Mouse (Mus musculus): ENCODE results near the gene Socs2. TPM values are rescaled to one million over a fixed set of nuclear protein-coding genes. Genes with fewer than 3 reads are reported as not detected.
A peak's percentile ranks its signal among the peaks of the same experiment; 100 is the strongest.

The Socs2 gene
- polyA plus RNA-seq, 1 experiment from 2014 or later: 82.8 TPM

DNA sequence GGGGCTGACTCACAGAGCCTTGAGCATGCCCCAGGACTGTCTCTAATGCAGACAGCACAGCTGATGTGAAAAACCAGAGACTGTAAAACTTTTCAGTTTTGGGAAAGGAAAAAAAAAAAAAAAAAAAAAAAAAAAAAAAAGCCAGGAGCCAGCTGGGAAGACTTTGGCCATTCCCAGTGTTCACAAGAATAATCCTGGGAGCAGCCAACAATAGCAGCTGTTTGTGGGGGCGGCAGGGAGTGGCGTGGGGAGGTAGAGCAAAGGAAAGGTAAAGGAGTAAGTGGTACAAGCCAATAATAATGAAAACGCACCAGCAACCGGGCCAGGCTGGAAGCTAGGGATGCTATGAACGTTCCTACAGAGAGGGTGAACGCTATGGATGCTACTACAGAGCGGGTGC is 60.3 kb downstream of the Socs2 start:
- WGBS: 82% methylated on average over 7 of the region's 7 CpGs
- Histone ChIP-seq H3K9ac (no peak overlapping the region), H3K27me3 (no peaks in the 10 kb centered on the region), H3K36me3 (no peaks in the 10 kb centered on the region), H3K4me3 (no peak overlapping the region), H3K4me1 (peaks cover 10% of the 10 kb centered on the region), H3K4me2 (replicated peaks) (no peak overlapping the region), H3K27ac (no peak overlapping the region), H3K9me3 (replicated peaks) (no peaks in the 10 kb centered on the region)
- no peak for ATAC-seq (ENCODE audit: low FRiP score)

DNA sequence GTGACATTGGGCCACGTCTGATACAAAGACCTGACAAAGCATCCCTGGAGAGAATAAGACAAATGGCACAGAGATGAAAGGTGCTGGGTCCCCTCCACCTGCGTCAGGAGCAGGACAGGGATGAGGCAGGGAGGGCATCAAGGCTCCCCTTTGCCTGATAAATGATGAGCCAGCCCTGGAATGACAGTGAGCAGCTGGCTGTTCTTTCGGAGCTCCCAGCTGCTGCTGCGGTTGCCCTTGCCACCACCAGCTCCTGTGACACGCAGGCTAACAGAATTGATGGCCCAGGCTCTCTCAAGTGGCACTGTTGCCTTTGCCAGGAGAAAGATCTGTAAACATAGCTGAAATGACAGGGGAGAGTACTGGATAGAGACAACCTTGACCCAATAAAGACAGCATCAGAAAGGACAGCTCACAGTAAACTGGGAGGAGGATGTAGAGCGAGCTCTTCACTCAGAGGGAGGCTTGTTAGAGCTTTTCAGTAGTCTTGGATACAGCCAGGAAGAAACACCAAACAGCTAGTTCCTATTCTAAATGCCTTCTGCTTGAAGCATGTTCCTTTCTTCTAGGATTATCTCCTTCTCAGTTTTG is 61.2 kb downstream of the Socs2 start:
- ATAC-seq (ENCODE audit: low FRiP score): peak; percentile 80
- H3K36me3 ChIP-seq: no peaks in the 10 kb centered on the region
- WGBS: 27% methylated on average over 6 of the region's 6 CpGs
- H3K27me3 ChIP-seq: no peaks in the 10 kb centered on the region
- H3K9me3 ChIP-seq (replicated peaks): no peaks in the 10 kb centered on the region
- H3K9ac ChIP-seq: no peak overlapping the region
- H3K27ac ChIP-seq: no peak overlapping the region; the same call in 1 of the 2 replicates
- H3K4me2 ChIP-seq (replicated peaks): no peak overlapping the region
- H3K4me1 ChIP-seq: peaks cover 10% of the 10 kb centered on the region
- no peak overlapping the region for H3K4me3 ChIP-seq

DNA sequence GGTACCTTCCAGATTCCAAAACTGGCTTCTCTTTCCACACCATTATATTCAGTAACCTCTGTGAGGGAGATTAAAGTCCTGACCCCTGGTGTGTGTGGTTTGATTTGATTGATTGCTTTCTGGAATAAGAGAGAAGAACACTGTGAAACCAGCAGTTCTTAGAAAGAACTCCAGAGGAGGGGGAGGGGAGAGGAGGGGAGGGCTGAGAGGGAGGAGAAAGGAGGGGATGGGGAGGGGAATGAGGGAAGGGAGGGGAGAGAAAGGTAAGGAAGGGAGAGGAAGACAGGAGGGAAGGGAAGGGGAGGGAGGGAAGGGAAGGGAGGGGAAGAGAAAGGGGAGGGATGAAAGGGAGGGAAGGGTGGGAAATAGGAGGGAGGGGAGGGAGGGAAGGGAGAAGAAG is 62.3 kb downstream of the Socs2 start:
- Histone ChIP-seq H3K9me3 (replicated peaks) (no peaks in the 10 kb centered on the region), H3K4me1 (peaks cover 10% of the 10 kb centered on the region), H3K4me2 (replicated peaks) (no peak overlapping the region), H3K9ac (no peak overlapping the region), H3K36me3 (no peaks in the 10 kb centered on the region), H3K4me3 (no peak overlapping the region), H3K27me3 (no peaks in the 10 kb centered on the region), H3K27ac (no peak overlapping the region)
- ATAC-seq (ENCODE audit: low FRiP score): no peak

DNA sequence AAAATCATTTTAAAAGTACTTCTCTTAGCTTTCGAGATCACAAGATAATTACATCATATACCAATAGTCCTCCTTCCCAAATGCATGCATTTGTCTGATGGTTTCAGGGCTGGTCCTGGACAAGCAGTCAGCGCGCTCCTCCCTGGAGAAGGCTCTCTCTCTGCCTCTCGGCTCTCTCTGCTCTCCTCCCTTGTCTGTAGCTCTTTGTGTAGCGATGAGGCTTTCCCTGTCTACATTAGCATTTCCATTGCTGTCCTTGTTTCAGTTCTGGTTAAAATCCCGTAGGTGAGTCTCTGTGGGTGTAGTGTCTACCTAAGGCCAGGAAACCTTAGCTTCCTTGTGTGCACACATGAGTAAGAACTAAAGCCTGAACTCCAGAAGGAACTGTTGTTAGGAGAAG is 62.9 kb downstream of the Socs2 start:
- no peak overlapping the region for H3K27ac ChIP-seq
- H3K4me2 ChIP-seq (replicated peaks): no peak overlapping the region
- peaks cover 10% of the 10 kb centered on the region for H3K4me1 ChIP-seq
- ATAC-seq (ENCODE audit: low FRiP score): no peak
- H3K9ac ChIP-seq: no peak overlapping the region
- 56% methylated on average over 6 of the region's 6 CpGs for WGBS
- H3K4me3 ChIP-seq: no peak overlapping the region
- H3K9me3 ChIP-seq (replicated peaks): no peaks in the 10 kb centered on the region
- H3K36me3 ChIP-seq: no peaks in the 10 kb centered on the region
- H3K27me3 ChIP-seq: no peaks in the 10 kb centered on the region

DNA sequence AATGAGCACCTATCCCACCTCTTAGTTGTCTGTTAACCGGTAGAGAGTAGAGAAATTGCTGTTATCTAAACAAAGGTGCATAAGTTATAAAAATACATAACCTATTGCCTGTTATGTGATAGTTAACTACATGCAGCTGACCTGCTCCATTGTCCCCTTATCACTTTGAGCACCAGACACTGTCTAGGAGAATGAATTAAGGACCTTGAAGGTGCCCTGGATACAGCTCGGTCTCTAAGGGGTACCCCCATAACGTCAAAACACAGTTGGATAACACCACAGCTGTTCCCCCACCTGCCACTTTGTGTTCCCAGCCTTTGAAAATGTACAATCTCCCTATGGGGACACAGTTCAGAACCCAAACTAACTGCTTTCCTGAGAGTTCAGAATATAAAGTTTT is 68.5 kb downstream of the Socs2 start:
- no peak overlapping the region for H3K4me3 ChIP-seq
- no peak overlapping the region for H3K27ac ChIP-seq
- no peak for ATAC-seq (ENCODE audit: low FRiP score)
- H3K36me3 ChIP-seq: no peaks in the 10 kb centered on the region
- H3K4me1 ChIP-seq: no peaks in the 10 kb centered on the region
- no peak overlapping the region for H3K9ac ChIP-seq
- H3K9me3 ChIP-seq (replicated peaks): no peaks in the 10 kb centered on the region
- H3K27me3 ChIP-seq: no peaks in the 10 kb centered on the region
- 82% methylated on average over 3 of the region's 3 CpGs for WGBS
- no peak overlapping the region for H3K4me2 ChIP-seq (replicated peaks)

DNA sequence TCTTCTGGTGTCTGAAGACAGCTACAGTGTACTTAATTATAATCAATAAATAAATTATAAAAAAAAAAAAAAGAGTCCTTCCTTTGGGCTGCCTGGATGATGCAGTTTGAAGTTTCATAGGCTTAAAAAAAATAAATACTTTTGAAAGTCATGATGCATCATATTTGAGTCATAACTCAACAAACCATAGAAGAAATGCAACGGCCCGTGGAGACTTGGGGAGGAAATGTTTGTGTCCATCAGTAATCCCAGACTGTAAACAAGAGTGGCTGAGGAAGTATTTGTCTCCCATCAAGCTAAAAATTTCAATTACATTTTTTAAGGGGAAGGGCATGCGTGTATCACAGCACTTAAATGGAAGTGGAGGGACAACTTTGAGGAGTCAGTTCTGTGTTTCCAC is 69.2 kb downstream of the Socs2 start:
- no peak overlapping the region for H3K27ac ChIP-seq
- H3K9ac ChIP-seq: no peak overlapping the region
- ATAC-seq (ENCODE audit: low FRiP score): no peak
- H3K27me3 ChIP-seq: no peaks in the 10 kb centered on the region
- no peaks in the 10 kb centered on the region for H3K36me3 ChIP-seq
- no peaks in the 10 kb centered on the region for H3K9me3 ChIP-seq (replicated peaks)
- H3K4me2 ChIP-seq (replicated peaks): no peak overlapping the region
- 96% methylated on average over 3 of the region's 3 CpGs for WGBS
- H3K4me3 ChIP-seq: no peak overlapping the region
- H3K4me1 ChIP-seq: no peaks in the 10 kb centered on the region

DNA sequence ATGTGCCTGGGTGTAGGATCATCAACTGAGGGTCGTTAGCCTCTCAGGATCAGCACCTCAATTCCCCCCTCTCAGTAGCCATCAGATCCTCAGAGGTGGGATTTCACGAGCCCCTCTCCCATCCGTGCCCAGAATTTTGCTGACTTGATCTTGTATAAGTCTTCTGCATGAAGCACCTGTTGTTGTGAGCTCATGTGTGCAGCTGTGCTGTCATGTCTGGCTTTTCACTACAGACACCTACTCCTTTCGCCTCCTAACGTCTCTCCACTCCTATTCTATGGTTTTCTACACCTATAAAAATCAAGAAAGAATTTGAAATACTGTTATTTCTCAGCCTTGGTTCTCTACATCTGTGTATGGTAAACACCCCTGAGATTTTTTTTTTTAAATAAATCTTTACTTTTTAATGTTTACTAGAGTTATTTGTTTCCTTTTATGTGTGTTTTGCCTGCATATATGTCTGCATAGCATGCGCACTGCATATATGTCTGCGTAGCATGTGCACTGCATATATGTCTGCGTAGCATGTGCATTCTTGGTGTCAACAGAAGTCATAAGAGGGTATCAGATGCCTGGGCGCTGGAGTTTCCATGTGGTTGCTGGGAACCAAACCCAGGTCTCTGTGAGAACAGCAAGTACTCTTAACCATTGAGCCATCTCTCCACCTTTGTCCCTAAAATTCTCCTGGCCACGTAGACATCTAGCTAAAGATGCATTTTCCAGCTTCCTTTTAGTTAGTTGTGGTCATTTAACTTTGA is 74.0 kb downstream of the Socs2 start:
- ATAC-seq (ENCODE audit: low FRiP score): no peak
- Histone ChIP-seq H3K9ac (no peak overlapping the region), H3K27ac (no peak overlapping the region), H3K9me3 (replicated peaks) (no peaks in the 10 kb centered on the region), H3K4me2 (replicated peaks) (no peak overlapping the region), H3K4me1 (no peaks in the 10 kb centered on the region), H3K36me3 (no peaks in the 10 kb centered on the region), H3K4me3 (no peak overlapping the region), H3K27me3 (no peaks in the 10 kb centered on the region)
- WGBS: 84% methylated on average over 10 of the region's 10 CpGs

DNA sequence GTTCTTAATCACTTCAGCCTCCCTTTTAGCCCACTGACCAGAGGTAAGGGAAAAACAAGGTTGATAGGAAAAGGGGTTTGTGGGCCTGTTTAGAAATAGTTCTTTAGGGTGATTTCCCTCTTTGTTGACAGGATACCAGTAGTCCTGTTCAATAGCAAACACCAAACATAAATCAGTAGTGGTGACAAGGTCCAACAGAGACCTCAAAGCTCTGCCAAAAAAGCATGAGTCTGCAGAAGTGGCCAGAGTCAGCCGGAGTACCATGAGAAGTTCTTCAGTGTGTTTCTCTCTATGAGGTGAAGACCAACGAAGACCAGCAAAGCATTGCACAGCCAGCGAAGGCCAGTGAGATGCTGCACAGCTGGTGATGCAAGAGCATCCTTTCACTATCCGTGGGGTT is 76.3 kb downstream of the Socs2 start:
- Histone ChIP-seq H3K27ac (no peak overlapping the region), H3K4me2 (replicated peaks) (no peak overlapping the region), H3K9me3 (replicated peaks) (no peaks in the 10 kb centered on the region), H3K27me3 (no peaks in the 10 kb centered on the region), H3K4me1 (peaks cover 11% of the 10 kb centered on the region), H3K4me3 (no peak overlapping the region), H3K36me3 (no peaks in the 10 kb centered on the region), H3K9ac (no peak overlapping the region)
- ATAC-seq (ENCODE audit: low FRiP score): no peak
- 83% methylated on average over 4 of the region's 4 CpGs for WGBS

DNA sequence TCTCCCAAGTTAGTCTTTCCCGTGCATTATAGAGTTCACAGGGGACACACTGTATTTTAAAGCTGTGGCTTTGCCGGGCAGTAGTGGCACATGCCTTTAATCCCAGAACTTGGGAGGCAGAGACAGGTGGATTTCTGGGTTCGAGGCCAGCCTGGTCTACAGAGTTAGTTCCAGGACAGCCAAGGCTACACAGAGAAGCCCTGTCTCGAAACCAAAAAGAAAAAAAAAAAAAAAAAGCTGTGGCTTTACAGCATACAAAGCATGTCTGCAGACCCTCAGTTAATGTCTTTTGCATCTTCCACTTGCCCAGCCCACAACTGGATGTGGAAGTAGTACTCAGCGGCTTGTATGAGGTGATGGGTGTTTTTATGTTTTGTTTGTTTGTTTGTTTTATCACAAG is 79.4 kb downstream of the Socs2 start:
- H3K4me1 ChIP-seq: peaks cover 11% of the 10 kb centered on the region
- no peaks in the 10 kb centered on the region for H3K9me3 ChIP-seq (replicated peaks)
- H3K27me3 ChIP-seq: peaks cover 4% of the 10 kb centered on the region; the same call in 1 of the 2 replicates
- no peak overlapping the region for H3K9ac ChIP-seq
- ATAC-seq (ENCODE audit: low FRiP score): no peak
- H3K27ac ChIP-seq: no peak overlapping the region
- H3K4me2 ChIP-seq (replicated peaks): no peak overlapping the region
- 75% methylated on average over 5 of the region's 5 CpGs for WGBS
- H3K36me3 ChIP-seq: no peaks in the 10 kb centered on the region
- no peak overlapping the region for H3K4me3 ChIP-seq

DNA sequence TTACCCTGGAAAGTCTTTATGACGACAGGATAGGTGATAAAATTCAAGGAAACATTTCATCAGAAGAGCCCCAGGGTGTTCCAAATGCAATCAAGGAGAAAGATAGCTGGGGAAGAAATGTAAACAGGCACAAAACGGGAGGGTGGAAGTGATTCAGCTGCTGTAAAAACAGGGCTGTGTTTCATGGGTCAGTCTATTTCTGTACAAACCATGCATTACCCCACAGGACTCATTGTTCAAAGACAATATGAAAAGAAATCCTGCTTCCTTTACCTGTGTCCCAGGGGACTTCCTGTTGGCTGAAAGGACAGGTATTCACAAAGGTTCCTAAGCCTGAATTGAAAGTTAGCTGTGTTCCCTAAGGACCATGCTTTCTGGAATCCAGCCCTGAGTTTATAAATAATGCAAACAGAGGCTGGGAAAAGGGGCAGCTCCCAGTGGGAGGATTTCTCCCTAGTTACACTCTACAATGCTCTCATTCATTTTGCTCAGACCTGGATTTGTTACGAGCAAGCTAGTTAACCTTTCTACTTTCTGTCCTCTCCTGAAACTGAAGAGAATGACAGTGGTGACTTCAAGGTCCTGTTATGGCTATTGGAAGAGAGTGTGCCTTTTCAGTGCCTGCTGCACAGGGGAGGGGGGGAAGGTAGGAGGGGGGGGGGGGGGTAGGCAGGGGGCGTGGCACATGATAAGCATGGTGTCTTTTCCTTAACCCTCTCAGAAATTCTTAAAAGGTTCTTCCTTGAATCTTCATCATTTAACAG is 80.0 kb downstream of the Socs2 start:
- Histone ChIP-seq H3K27ac (no peak overlapping the region), H3K4me1 (peaks cover 11% of the 10 kb centered on the region), H3K27me3 (peaks cover 4% of the 10 kb centered on the region; the same call in 1 of the 2 replicates), H3K4me3 (no peak overlapping the region), H3K36me3 (no peaks in the 10 kb centered on the region), H3K9ac (no peak overlapping the region), H3K4me2 (replicated peaks) (no peak overlapping the region), H3K9me3 (replicated peaks) (no peaks in the 10 kb centered on the region)
- WGBS: 18% methylated on average over 4 of the region's 4 CpGs
- ATAC-seq (ENCODE audit: low FRiP score): peak; percentile 43; the same call in 1 of the 2 replicates
